Mouse (Mus musculus) forebrain, embryonic 13.5 days (tissue): ENCODE measurements around the gene Itm2c. TPM values are rescaled to one million over a fixed set of nuclear protein-coding genes. Genes with fewer than 3 reads are reported as not detected.
A peak's percentile ranks its signal among the peaks of the same experiment; 100 is the strongest.

ENCODE experiments used
- ATAC-seq: fragments of 200-750 bp; cut with Nextera tagmentation; 2 replicates; pipeline ENCODE4 v1.8.0; 2017
- H3K27ac ChIP-seq: fragments of 300-500 bp; sonication (generic); 2 replicates; pipeline ENCODE4 v1.5.1; 2015; ENCODE audit warnings: inconsistent platforms, mild to moderate bottlenecking, moderate library complexity
- H3K27me3 ChIP-seq: fragments of 300-500 bp; sonication (generic); 2 replicates; pipeline ENCODE4 v1.6.1; 2015; ENCODE audit warnings: mild to moderate bottlenecking, inconsistent platforms
- H3K36me3 ChIP-seq: fragments of 300-500 bp; sonication (generic); 2 replicates; pipeline ENCODE4 v1.6.1; 2015; ENCODE audit warnings: mild to moderate bottlenecking, inconsistent platforms; ENCODE audit not compliant: poor library complexity, severe bottlenecking
- H3K4me1 ChIP-seq: fragments of 300-500 bp; sonication (generic); 2 replicates; pipeline ENCODE4 v1.6.1; 2015; ENCODE audit warnings: inconsistent platforms
- H3K4me2 ChIP-seq: fragments of 300-500 bp; sonication (generic); 2 replicates; pipeline ENCODE4 v1.6.1; 2015; ENCODE audit warnings: inconsistent platforms, mild to moderate bottlenecking, moderate library complexity
- H3K4me3 ChIP-seq: fragments of 300-500 bp; sonication (generic); 2 replicates; pipeline ENCODE4 v1.5.1; 2015; ENCODE audit warnings: mild to moderate bottlenecking, inconsistent platforms
- H3K9ac ChIP-seq: fragments of 300-500 bp; sonication (generic); 2 replicates; pipeline ENCODE4 v1.6.1; 2015; ENCODE audit warnings: mild to moderate bottlenecking, inconsistent platforms
- H3K9me3 ChIP-seq: fragments of 300-500 bp; sonication (generic); replicated peaks from 2 replicates; pipeline ENCODE4 v1.6.1; 2016; ENCODE audit warnings: inconsistent platforms
- WGBS: fragments of 180-500 bp; shearing (Covaris S2); methylation state at CpG from one replicate; pipeline ENCODE4 v1.1.7; 2015; 5-methylcytosine and 5-hydroxymethylcytosine counted together
- polyA plus RNA-seq: library from polyadenylated mRNA; unstranded; fragments of >200 nt; fragmentation: Nextera tagmentation; extraction: Ambion mirVana; gene quantifications from 2 replicates; pipeline ENCODE4 v1.2.1, GENCODE M21; 2015

Gene Itm2c
- polyA plus RNA-seq: 124 and 129 TPM in 2 replicates

DNA sequence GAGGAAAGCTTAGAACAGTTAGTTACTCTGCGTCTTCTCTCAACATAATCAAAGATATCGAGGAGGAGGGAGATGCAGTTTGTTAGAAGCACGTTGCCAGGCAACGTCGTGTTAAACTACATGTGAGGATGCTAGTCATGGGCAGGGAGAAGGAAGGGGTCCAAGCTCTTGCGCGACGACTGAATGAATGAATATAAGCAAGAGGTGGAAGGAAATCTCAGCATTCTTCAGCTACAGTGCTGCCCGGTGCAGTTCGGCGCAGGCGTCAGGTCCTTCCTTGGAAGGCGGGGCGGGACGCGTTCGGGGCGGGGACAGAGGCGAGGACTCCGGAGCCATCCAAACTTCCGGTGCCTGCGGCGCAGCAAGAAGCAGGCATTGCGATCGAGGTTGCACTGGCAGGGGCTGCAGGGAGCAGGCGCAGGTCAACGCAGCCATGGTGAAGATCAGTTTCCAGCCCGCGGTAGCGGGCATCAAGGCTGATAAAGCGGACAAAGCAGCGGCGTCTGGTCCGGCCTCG lies at the start of gene Itm2c:
TSS of gene Itm2c (plus strand) at position 51 of the 517 bp plus-strand sequence.
- H3K36me3 ChIP-seq: no peaks in the 10 kb centered on the region
- H3K4me2 ChIP-seq: peak within 1 kb of the TSS; percentile 89
- peak within 1 kb of the TSS; percentile 70 for H3K4me3 ChIP-seq
- peak within 1 kb of the TSS; percentile 77 for H3K9ac ChIP-seq
- ATAC-seq: peak; percentile 90
- H3K9me3 ChIP-seq: no peaks in the 10 kb centered on the region
- no peaks in the 10 kb centered on the region for H3K27me3 ChIP-seq
- H3K4me1 ChIP-seq: peaks cover 49% of the 10 kb centered on the region
- H3K27ac ChIP-seq: peak within 1 kb of the TSS; percentile 77
- WGBS: 1% methylated on average over 35 of the region's 35 CpGs

DNA sequence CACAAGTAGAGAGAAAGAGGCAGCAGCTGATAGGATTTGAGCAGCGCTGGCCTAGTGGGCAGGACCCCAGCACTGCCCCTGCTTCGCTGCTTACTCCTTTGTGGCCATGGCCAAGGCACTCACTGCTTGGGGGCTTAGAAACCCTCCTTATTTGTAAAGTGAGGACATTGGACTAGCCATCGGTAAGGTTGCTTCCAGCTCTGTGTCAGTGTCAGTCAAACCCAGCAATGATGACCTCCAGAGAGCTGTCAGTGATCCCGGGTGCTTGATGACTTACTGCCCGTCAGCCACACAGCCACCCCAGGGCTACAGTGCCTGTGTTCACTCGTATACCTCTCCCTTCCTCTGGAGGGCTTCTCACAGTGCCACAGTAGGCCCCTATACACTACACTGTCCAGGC lies 49.1 kb upstream of the Itm2c start:
- H3K27ac ChIP-seq: no peak overlapping the region
- 89% methylated on average over 6 of the region's 6 CpGs for WGBS
- H3K9me3 ChIP-seq: no peaks in the 10 kb centered on the region
- peaks cover 41% of the 10 kb centered on the region for H3K36me3 ChIP-seq
- no peak overlapping the region for H3K4me2 ChIP-seq
- no peaks in the 10 kb centered on the region for H3K4me1 ChIP-seq
- no peaks in the 10 kb centered on the region for H3K27me3 ChIP-seq
- no peak overlapping the region for H3K9ac ChIP-seq
- no peak for ATAC-seq
- no peak overlapping the region for H3K4me3 ChIP-seq

GRCm38 (mm10) chr1:85845476-85845875 lies 48.6 kb upstream of the Itm2c start:
- Histone ChIP-seq H3K27me3 (no peaks in the 10 kb centered on the region), H3K9ac (no peak overlapping the region), H3K4me3 (no peak overlapping the region), H3K9me3 (no peaks in the 10 kb centered on the region), H3K36me3 (peaks cover 41% of the 10 kb centered on the region), H3K27ac (no peak overlapping the region), H3K4me2 (no peak overlapping the region), H3K4me1 (no peaks in the 10 kb centered on the region)
- 81% methylated on average over 3 of the region's 3 CpGs for WGBS
- ATAC-seq: no peak

DNA sequence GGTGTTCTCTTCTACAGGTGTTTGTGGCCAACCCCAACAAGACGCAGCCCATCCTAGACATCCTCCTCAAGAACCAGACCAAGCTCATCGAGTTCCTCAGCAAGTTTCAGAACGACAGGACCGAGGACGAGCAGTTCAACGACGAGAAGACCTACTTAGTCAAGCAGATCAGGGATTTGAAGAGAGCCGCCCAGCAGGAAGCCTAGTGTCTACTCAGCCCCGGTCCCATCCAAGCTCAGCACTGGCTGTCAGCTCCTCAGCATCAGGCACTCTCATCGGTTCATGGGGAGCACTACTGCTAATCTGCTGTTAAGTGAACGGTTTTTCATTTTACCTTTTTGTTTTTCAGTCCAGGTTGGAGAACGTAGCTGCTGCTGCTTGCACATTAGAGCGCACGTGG lies 45.1 kb upstream of the Itm2c start:
- H3K4me2 ChIP-seq: no peak overlapping the region
- H3K27me3 ChIP-seq: no peaks in the 10 kb centered on the region
- no peaks in the 10 kb centered on the region for H3K9me3 ChIP-seq
- no peaks in the 10 kb centered on the region for H3K4me1 ChIP-seq
- H3K4me3 ChIP-seq: no peak overlapping the region
- WGBS: 84% methylated on average over 14 of the region's 14 CpGs
- H3K27ac ChIP-seq: no peak overlapping the region
- H3K9ac ChIP-seq: no peak overlapping the region
- H3K36me3 ChIP-seq: peaks cover 42% of the 10 kb centered on the region
- no peak for ATAC-seq

DNA sequence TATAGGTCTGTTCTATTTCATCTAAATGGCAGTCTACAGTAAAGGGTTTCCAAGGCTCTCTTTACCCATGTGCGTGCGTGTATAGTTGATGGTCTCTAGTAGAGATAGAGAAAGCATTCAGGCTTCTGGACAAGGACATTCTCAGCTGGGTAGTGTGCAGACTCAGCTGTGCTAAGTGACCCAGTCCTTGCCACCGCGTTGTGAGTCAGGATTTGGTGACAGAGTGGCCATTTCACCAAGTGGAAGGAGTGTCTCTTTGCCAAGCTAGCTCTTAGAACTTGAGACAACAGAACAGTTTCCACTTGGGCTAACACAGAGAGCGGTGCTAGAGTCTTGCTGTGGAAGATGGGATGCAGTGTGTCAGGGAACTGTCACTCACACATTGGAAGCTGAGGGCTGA lies 43.2 kb upstream of the Itm2c start:
- no peak overlapping the region for H3K9ac ChIP-seq
- no peaks in the 10 kb centered on the region for H3K9me3 ChIP-seq
- H3K27ac ChIP-seq: no peak overlapping the region
- no peaks in the 10 kb centered on the region for H3K27me3 ChIP-seq
- H3K4me2 ChIP-seq: no peak overlapping the region
- 91% methylated on average over 5 of the region's 5 CpGs for WGBS
- no peaks in the 10 kb centered on the region for H3K4me1 ChIP-seq
- no peak overlapping the region for H3K4me3 ChIP-seq
- no peak for ATAC-seq
- H3K36me3 ChIP-seq: peaks cover 37% of the 10 kb centered on the region

DNA sequence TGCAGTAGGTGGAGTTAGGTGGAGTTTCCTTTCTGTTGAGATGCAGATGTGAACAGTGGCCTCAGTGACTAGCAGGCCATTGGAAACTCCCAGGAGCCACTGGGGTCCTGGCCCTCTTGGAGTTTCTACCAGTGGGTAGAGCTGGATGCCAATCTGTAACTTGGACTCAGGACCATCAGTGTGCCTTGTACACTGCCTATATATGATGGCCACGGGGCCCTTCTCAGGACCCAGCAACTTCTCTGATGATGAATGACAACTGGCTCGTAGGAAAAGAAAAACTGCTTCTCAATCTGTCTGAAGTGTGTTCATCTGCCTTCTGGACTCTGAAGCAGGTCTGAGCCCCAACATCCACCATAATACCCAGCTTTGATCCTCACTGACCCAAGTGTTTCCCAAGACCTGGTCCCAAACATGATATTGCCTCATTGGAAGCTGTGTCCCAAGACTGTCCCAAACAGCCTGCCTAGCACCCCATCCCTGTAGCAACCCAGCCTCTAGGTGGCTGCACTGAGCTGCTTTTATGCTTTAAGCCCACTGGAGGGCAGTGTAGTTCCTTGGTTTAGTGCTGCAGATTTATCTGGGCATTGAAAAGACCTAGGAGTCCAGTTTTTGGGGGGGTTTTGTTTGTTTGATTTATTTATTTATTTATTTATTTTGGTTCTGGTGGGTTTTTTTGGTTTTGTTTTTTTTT lies 40.9 kb upstream of the Itm2c start:
- no peak overlapping the region for H3K9ac ChIP-seq
- H3K4me2 ChIP-seq: no peak overlapping the region
- no peak overlapping the region for H3K4me3 ChIP-seq
- no peaks in the 10 kb centered on the region for H3K9me3 ChIP-seq
- H3K36me3 ChIP-seq: peaks cover 25% of the 10 kb centered on the region
- ATAC-seq: peak; percentile 79
- no peak overlapping the region for H3K27ac ChIP-seq
- 79% methylated on average over 2 of the region's 2 CpGs for WGBS
- no peaks in the 10 kb centered on the region for H3K27me3 ChIP-seq
- no peaks in the 10 kb centered on the region for H3K4me1 ChIP-seq

- no peaks in the 10 kb centered on the region for H3K9me3 ChIP-seq
- H3K27me3 ChIP-seq: no peaks in the 10 kb centered on the region
- no peak overlapping the region for H3K4me3 ChIP-seq
- H3K4me2 ChIP-seq: no peak overlapping the region
- 88% methylated on average over 2 of the region's 2 CpGs for WGBS
- peaks cover 17% of the 10 kb centered on the region for H3K36me3 ChIP-seq
- no peak overlapping the region for H3K9ac ChIP-seq
- no peak overlapping the region for H3K27ac ChIP-seq
- 0 out of 2 replicates have a peak, but pooled peaks have one; percentile 9 for ATAC-seq
- H3K4me1 ChIP-seq: no peaks in the 10 kb centered on the region
Observed at GRCm38 (mm10) chr1:85853865-85854264, 40.2 kb upstream of the Itm2c start.

GRCm38 (mm10) chr1:85854475-85854874 lies 39.6 kb upstream of the Itm2c start:
- no peak overlapping the region for H3K4me2 ChIP-seq

GRCm38 (mm10) chr1:85856266-85856665 lies 37.8 kb upstream of the Itm2c start:
- Histone ChIP-seq H3K9ac (no peak overlapping the region), H3K27me3 (no peaks in the 10 kb centered on the region), H3K36me3 (peaks cover 10% of the 10 kb centered on the region), H3K27ac (no peak overlapping the region), H3K4me1 (no peaks in the 10 kb centered on the region), H3K9me3 (no peaks in the 10 kb centered on the region; the same call in 1 of the 2 replicates), H3K4me2 (no peak overlapping the region), H3K4me3 (no peak overlapping the region)
- no peak for ATAC-seq
- 86% methylated on average over 3 of the region's 3 CpGs for WGBS

More at GRCm38 (mm10) chr1:85854475-85854874, 39.6 kb upstream of the Itm2c start:
- Histone ChIP-seq H3K9me3 (no peaks in the 10 kb centered on the region), H3K27ac (no peak overlapping the region), H3K4me1 (no peaks in the 10 kb centered on the region), H3K36me3 (peaks cover 11% of the 10 kb centered on the region), H3K27me3 (no peaks in the 10 kb centered on the region), H3K9ac (no peak overlapping the region), H3K4me3 (no peak overlapping the region)
- no peak for ATAC-seq
- WGBS: 88% methylated on average over 2 of the region's 2 CpGs

GRCm38 (mm10) chr1:85857261-85857754 lies 36.8 kb upstream of the Itm2c start:
- H3K4me2 ChIP-seq: no peak overlapping the region
- no peaks in the 10 kb centered on the region for H3K27me3 ChIP-seq
- H3K9me3 ChIP-seq: peaks cover 5% of the 10 kb centered on the region
- H3K36me3 ChIP-seq: peaks cover 3% of the 10 kb centered on the region
- H3K9ac ChIP-seq: no peak overlapping the region
- 81% methylated on average over 6 of the region's 6 CpGs for WGBS
- H3K4me3 ChIP-seq: no peak overlapping the region
- no peaks in the 10 kb centered on the region for H3K4me1 ChIP-seq
- H3K27ac ChIP-seq: no peak overlapping the region
- ATAC-seq: no peak

GRCm38 (mm10) chr1:85864383-85864782 lies 29.7 kb upstream of the Itm2c start:
- no peaks in the 10 kb centered on the region for H3K4me1 ChIP-seq
- no peak overlapping the region for H3K9ac ChIP-seq
- peaks cover 13% of the 10 kb centered on the region for H3K9me3 ChIP-seq
- no peaks in the 10 kb centered on the region for H3K36me3 ChIP-seq
- 72% methylated on average over 10 of the region's 10 CpGs for WGBS
- H3K4me2 ChIP-seq: no peak overlapping the region
- H3K4me3 ChIP-seq: no peak overlapping the region
- ATAC-seq: no peak
- no peak overlapping the region for H3K27ac ChIP-seq
- H3K27me3 ChIP-seq: no peaks in the 10 kb centered on the region

GRCm38 (mm10) chr1:85870001-85870400 lies 24.1 kb upstream of the Itm2c start:
- WGBS: 83% methylated on average over 7 of the region's 7 CpGs
- no peak overlapping the region for H3K9ac ChIP-seq
- H3K27ac ChIP-seq: no peak overlapping the region
- no peak for ATAC-seq
- no peaks in the 10 kb centered on the region for H3K36me3 ChIP-seq
- no peaks in the 10 kb centered on the region for H3K4me1 ChIP-seq
- H3K4me3 ChIP-seq: no peak overlapping the region
- H3K27me3 ChIP-seq: no peaks in the 10 kb centered on the region
- H3K4me2 ChIP-seq: no peak overlapping the region
- H3K9me3 ChIP-seq: peaks cover 3% of the 10 kb centered on the region; the same call in 1 of the 2 replicates
